Mouse (Mus musculus) v-Abl transformed pro-B cells (cell line): ENCODE measurements at regions not wholly inside any gene's neighbourhood (a gene's known extent, or its start where the extent isn't known, plus 50 kb on each side); places are given as distances from the start of the nearest gene placed in this dataset.
"Not testable (repeated sequence)": the region's sequence is repeated elsewhere in the genome, so short reads cannot be mapped to it uniquely, and the experiment has no call there.

ENCODE experiments used
- in situ Hi-C, 2 experiments: fragments of 400-800 bp; cut with MboI; formaldehyde crosslinking; loops; one replicate each; pipeline ENCODE4 v1.15.1; 2025; ENCODE audit not compliant: unreplicated experiment in 2 of 2

DNA sequence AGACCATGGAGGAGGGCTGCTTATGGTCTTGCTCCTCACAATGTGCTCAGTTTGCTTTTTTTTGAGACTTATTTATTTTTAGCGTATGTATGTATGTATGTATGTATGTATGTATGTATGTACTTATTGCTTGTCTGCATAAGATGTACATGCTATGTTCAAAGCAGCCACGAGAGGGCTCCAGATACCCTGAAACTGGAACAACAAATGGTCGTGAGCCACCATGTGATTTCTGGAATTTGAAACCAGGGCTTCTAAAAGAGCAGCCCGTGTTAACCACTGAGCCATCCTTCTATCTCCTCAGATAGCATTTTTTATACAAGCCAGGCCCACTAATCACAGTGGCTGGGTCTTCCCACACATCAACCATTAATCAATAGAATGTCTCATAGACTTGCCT is 611.2 kb downstream of the 5730507C01Rik start:
- in situ Hi-C loops = loop anchor here in 1 of 2 experiments (25.0 kb wide), 1 partner anchor 888 kb away; no protein-coding TSS in a partner anchor

DNA sequence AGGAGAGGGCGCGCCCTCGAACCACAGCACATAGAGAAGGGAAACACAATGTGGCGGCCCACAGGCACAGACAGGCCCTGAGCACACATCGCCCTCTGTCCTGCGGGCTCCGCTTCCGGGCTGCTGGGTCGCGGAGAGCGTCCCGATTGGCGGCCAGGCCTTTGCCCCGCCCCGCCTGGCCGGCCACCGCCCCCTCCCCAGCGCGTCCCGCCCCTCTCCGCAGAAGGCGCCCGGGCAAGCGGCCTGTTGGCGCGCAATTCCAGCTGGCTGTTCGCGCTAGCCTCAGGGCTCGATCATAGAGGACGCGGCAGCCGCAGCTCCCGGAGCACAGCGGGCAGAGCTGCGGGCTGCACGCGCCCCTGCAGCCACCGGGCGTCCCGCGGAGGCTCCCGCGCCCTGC is 661.3 kb downstream of the 5730507C01Rik start:
- in situ Hi-C loops = loop anchor here in 1 of 2 experiments (25.0 kb wide), 1 partner anchor 762 kb away; no protein-coding TSS in a partner anchor

DNA sequence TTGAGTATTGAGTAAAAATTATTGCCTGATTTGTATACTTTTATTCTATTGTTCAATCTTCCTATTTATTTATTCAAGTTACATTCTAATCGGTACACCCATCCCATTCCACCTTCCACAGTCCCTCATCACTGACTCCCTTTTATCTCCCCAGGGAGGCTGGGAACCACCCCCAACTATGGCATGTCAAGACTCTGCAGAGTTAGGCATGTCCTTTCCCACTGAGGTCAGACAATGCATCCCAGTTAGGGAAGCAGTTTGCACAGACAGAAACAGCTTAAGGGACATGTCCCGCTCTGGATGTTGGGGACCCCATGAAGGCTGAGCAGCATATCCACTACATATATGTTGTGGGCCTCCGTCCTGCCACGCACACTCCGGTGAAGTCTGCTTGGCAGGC is 678.1 kb downstream of the 5730507C01Rik start:
- in situ Hi-C loops = loop anchor here in 1 of 2 experiments (25.0 kb wide), 1 partner anchor 745 kb away; no protein-coding TSS in a partner anchor

DNA sequence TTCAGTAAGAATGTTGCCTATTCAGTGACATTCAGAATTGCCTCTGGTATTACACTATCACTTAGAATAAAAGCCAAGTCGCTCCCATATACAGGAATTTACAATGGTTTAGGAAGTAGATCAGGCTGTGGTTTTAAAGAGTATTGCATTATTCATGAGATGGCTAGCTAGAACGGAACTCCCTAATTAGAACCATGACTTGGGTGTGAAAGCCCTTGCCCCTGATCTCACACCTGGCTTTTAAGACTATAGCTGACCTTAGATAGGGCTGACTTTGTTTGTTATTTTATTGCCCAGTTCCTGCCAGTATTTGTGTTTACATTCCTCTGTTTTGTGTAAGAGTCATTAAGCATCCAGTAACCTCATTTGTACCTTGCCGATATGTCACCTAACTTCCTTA is 678.7 kb downstream of the 5730507C01Rik start:
- in situ Hi-C loops = loop anchor here in 1 of 2 experiments (25.0 kb wide), 1 partner anchor 744 kb away; no protein-coding TSS in a partner anchor

DNA sequence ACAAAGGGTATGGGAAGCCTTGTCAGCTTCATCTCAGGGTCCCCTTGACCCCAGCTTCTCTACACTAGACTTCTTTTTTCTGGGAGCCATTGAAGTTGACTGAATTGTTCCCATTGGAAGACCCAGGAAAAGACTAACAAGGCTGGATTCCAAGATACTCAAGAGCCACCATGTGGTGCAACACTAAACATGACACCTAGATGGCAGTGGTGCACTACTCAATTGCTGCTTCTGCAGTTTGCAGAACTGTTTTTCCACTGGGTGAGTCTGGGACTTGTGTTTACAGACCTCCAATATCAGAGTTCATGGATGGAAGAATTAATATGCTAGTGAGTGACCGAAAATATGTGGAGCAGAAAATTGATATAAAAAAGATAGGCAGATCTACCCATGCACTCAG is 709.7 kb downstream of the 5730507C01Rik start:
- in situ Hi-C loops = not testable (repeated sequence)

DNA sequence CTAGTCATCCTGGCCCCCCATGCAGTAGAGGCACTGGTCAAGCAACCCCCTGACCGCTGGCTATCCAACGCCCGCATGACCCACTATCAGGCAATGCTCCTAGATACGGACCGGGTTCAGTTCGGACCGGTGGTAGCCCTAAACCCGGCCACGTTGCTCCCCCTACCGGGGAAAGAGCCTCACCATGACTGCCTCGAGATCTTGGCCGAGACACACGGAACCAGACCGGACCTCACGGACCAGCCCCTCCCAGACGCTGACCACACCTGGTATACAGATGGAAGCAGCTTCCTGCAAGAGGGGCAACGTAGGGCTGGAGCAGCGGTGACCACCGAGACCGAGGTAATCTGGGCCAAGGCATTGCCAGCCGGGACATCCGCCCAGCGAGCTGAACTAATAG is 707.6 kb upstream of the Gm21863 start:
- in situ Hi-C loops = not testable (repeated sequence)

DNA sequence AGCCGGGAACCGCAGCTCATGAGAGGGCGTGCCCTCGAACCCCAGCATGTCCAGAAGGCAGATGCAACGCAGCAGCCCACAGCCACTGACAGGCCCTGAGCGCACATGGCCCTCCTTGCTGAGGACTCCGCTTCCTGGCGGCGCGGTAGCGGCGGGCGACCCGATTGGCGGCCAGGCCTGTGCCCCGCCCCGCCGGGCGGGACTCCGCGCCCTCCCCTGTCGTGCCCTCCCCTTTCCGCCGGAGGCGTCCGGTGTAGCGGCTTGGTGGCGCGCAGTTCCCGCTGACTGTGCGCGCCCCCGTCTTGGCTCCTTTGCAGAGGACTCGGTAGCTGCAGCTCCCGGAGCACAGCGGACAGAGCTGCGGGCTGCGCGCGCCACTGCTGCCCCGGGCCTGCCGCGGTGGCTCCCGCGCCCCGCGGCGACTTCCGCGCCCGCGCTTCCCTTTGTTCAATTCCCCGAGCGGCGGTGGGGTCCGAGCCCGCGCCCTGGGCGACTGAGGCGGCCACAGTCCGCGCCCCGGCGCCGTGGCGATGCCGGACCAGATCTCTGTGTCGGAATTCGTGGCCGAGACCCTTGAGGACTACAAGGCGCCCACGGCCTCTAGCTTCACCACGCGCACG is 665.9 kb upstream of the Gm21863 start:
- in situ Hi-C loops = not testable (repeated sequence)

DNA sequence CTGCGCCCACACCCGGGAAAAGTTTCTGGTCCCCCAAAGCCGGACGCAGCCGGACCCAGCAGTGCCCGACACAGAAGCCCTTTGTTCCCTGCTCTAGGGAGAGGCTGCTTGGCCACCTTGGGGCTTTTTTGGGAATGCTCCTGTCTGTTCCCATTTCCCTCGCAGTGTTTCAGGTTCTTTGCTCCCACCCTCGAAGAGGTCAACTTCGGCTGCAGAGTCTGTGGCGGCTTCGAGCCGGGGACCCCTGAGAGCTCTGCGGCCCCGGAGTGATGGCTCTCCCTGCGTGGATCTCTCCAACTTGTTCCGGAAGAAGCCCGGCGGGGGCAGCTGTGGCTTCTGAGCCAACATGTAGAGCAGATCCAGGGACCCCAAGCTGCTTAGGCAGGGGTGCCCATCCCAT is 665.3 kb upstream of the Gm21863 start:
- in situ Hi-C loops = not testable (repeated sequence)

DNA sequence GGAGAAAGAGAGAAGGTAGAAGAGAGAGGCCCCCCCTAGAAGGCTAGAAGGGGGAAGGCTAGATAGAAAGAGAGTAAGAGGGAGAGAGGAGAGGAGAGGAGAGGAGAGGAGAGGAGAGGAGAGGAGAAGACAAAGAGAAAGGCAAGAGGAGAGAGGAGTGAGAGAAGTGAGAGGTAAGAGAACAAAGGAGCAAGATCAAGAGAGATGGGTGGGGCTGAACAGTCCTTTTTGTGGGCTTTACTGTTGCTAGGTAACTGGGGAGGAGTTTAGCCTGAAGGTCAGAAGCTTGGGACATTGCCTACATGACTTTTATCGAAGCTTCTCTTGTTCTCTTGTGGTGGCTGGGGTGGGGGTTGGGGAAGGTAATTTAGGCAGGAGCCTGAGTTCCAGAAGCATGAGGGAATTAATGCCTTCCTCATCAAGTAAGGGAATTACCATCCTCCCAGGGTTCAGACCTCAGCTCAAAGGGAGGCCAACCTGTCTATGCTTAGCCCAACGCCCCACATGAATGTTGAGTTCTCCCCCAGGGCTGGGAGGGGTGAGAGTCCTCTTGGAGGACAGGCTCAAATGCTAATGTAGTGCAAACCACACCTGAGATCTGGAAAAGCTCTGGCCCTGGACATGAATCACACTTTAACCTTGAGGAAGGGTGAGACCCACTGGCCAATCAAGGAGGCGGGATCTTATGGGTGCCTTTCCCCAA is 662.1 kb upstream of the Gm21863 start:
- in situ Hi-C loops = not testable (repeated sequence)
